Mouse (Mus musculus): ENCODE results near the gene Phtf2.
"Not testable (repeated sequence)": the region's sequence is repeated elsewhere in the genome, so short reads cannot be mapped to it uniquely, and the experiment has no call there.

Phtf2 gene

DNA sequence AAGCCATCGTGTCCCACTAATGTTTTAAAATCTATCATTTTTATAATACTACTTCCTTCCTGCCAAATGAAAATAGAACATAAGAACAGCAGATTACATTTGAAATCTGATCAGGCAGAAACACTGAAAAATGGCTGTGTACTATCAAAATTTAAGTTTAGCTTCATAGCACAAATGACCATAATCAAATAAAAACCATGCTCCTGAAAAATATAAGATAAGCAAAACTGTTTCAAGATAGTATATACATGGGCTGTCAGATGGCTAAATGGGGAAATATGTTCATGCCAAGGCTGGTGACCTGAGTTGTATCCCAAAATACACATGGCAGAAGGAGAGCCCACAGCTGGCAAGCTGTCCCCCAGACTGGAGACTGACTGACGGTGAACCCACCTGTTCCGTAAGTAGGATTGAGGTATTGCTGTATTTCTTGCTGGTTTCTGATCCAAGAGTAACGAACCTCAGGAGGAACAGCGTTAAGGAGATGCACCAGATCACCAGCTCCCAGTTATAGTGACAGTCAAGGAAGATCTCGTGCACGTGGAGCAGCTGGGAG, 116.5 kb downstream of the Phtf2 start:
- no peak for DNase-seq (ENCODE audit: low spot score)

DNA sequence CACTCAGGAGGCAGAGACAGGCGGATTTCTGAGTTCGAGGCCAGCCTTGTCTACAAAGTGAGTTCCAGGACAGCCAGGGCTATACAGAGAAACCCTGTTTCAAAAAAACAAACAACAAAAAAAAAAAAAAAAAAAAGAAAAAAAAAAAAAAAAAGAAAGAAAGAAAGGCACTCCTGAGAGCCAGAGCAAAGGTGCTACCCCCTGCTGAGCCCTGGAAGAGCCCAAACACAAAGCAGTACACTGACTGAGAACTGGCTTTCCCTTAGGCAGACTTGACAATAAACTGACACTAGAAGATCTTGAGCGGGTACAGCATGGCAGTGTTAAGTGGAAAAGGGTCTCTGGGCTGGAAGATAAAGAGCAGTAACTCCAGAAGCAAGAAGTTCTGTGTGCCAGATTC, 119.5 kb downstream of the Phtf2 start:
- DNase-seq (ENCODE audit: low spot score), result not testable (repeated sequence)

DNA sequence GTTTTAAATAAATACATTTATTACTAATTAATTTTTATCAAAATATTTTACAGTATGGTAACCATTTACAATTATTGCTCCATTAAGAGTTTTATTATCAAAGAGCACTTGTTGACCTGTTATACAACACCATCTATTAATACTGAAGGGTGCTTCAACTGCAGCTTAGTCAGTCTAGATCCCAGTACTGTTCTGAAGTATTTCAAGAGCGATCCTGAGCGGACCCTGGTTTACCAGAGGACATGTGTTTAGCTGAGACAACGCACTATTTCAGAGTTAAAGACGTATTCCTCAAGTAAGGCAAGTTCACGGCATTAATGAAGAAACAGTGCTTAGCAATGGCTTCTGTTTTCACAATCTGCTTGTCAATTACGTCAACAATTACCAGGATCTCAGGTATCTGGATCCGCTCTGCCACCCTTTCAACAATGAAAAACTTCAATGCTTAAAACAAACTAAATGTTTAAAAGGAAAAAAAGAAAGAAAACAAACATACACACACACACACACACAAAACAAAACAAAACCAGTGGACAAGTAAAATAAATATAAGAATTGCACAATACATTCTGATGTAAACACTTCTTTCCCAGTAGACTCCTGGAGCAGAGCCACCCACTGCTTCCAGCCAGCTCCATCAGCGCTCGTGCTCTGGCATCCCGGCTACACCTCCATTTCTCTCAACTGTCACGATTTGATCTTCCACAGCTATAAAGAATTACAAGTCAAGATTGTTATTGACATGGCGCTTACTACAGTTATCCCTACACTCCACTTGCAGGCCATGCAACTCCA, 121.4 kb downstream of the Phtf2 start:
- no peak for DNase-seq (ENCODE audit: low spot score)

DNA sequence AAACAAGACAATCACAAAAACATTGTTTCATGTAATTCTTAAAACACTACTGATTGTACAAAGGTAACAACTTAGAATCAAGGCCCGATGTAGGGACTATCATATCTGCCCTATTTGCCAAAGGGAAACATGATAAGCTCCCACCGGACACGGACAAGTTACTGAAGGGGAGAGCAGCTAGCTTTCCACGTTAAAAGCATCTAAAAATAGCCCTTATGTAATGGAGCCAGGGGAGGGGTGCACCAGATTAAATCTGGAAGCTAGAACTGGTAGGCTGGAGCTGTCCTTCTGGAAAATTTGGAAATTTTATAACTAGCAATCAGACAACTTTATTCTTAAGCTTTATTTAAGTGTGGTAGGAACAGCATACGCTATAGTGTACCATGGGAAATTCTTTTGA, 122.2 kb downstream of the Phtf2 start:
- no peak for DNase-seq (ENCODE audit: low spot score)

DNA sequence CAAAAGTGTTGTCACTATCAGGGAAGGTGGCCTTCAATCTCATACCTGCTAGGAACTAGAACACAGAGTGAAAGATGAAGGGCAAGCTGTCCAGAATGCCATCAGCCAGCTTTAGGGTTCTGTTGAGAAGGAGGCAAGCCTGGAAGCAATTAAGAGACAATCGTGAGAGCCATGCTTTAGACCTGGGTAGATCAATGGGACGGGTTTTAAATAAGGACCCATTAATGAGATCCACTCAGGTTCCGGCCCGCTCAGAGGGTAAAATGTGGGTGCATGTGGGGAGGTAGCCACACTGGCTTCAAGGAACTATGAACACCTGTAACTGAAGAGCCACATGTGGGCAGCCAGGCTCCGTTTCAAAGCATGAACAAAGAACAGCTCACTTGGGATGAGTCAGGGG, 128.0 kb downstream of the Phtf2 start:
- no peak for DNase-seq (ENCODE audit: low spot score)

DNA sequence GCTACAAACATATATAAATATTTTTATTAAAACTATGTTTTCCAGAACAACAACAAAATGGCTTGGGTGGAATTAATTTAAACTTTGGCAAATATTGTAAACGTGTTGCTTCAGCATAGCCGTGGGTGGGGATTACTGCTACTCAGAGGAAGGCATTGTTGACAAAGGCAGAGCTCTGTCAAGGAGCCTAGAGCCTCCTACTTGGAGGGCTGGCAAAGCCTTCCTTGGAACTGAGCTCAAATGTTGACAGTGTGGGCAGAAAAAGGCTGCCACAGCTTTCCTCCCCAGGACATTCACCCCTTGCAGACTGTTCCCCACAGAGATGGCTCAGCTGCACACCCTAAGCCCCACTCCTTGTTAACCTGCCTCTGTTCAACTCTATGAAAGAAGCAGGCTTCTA, 128.8 kb downstream of the Phtf2 start:
- DNase-seq (ENCODE audit: low spot score), result no peak

DNA sequence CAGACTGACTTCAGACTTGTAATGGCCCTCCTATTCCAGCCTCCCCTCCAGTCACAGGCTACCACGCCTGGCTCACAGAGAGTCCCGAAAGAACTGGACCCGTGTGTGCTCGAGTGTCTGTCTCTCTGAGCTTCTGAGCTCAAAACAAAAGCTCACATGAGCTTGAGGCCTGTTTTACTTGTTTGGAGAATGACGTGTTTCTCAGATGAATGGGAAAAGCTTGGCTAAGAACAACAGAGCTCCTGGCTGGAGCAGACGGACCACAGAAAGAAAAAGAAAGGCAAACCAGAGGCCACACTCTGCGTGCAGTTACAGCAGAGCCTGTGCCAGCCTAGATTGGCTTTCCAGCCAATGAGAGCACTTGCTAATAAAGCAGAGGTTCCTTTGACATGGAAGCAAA, 130.2 kb downstream of the Phtf2 start:
- no peak for DNase-seq (ENCODE audit: low spot score)

DNA sequence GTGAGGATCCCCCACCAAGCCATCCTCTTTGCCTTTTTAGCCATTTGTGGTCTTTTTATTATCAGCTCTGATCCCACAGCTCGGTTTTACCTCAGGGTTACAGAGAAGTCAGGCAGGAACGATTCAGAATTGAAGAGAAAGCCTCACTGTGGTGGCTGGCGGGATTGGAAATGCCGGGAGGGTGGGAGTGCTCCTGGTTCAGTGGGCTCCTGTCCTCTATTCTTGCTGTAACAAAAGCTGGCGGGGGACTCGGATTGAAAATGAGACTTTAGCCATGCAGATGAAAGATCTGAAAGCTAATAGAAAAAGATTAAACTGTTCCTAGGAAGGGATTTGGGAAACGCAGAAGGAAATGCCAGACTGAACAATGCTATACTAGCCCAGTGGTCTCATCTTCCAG, 130.9 kb downstream of the Phtf2 start:
- no peak for DNase-seq (ENCODE audit: low spot score)

DNA sequence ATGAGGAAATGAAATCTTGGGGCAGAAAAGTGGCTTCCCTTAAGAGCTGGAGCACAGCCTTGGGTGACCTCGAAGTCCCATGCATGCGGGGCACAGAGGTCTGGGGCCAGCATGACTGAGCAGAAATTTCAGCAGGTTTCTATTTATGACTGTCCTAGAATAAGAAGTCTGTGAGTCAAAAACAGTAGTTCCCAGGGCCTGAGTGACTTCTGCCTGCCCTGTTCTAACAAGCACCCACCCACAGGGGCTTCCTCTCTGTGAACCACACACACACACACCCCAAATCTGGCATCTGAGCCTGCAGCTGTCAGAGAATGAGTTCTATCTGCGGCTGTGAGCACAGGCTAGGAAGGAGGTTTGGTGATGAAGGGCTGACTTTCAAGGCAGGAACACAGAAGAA, 132.4 kb downstream of the Phtf2 start:
- no peak for DNase-seq (ENCODE audit: low spot score)

DNA sequence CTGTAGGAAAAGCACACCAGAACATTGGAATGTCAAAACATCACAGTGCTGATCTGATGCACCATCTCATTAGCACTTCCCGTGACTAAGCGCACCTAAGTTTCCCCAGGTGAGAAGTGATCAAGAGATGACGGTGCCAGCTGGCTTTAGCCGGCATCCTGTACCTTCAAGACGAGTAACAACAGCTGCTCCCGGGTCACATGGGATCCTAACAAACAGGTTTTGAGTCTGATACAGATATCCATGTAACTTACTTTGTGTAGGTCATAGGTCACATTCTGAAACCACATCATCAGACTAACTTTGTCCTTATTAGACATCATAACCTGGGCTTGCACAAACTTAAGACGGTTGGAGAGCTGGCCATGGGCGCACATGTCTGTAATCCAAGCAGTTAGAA, 133.1 kb downstream of the Phtf2 start:
- no peak for DNase-seq (ENCODE audit: low spot score)

DNA sequence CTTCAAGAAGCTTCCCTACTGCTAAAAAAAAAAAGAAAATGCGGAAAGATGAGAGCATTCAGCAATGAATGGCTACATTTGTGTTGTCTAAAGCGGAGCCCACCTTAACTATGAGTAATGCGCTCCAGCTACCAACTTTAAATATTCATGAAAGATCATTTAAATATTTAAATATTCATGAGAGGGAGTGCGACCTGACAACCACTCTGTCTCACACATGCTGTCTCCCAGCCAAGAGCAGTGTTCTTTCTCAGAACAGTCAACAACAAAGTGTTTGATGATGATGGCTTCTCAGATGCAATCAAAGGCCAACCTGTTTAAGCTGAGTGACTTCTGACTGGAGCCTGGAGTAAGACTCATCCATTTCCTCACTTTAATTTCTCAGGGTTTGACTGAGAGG, 133.8 kb downstream of the Phtf2 start:
- DNase-seq (ENCODE audit: low spot score), result no peak

DNA sequence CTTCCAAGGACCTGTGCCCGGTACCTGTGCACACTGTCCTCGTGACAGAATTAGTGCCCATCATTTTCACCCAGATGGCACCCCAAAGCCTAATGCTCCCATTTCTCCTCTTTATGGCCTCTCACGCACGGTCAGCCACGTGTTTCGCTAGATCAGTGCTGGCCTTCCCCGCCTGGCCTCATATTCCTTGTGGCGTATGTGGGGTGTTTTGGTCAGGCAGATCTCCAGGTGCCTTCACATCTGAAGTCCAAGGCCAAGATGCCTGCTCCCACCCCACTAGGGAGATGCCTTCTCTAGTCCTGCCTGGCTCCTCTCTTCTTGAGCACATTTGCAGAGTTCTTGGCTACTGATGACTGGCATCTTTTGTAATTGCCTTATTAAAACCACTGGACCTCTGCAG, 140.0 kb downstream of the Phtf2 start:
- no peak for DNase-seq (ENCODE audit: low spot score)

DNA sequence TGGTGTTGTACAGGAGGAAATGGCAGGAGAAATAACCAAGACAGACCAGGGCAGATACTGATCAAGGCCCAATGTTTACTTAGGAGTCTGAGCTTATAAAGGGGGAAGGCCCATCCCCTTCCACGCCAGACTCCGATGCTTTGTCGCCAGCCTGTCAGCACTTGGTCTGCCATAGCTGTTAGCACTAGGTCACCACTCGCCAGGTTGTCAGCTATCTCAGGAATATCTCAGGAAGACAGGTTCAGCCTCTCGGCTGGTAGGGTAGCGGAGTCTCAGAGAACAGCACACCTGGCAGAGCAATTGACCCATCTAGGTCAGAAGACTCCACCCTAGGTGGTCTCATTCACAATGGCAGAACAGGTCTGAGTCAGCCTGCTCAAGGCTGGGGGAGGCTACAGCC, 140.7 kb downstream of the Phtf2 start:
- DNase-seq (ENCODE audit: low spot score), result no peak

DNA sequence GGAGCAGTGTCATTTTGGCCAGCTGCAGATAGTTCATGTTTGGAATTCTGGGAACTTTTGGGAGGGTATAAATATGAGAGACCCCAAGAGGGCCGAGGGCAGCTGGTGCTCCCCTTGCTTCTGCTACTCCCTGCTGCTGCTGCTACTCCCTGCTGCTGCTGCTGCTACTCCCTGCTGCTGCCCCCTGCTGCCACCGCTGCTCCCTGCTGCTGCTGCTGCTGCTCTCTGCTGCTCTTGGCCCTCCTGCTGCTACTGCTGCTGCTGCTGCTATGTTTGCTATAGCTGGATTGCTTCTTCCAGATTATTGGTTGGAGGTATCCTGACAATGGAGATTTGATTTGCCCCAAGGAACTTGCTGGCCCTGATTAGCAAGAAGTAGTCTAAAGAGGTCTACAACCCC, 143.1 kb downstream of the Phtf2 start:
- no peak for DNase-seq (ENCODE audit: low spot score)

DNA sequence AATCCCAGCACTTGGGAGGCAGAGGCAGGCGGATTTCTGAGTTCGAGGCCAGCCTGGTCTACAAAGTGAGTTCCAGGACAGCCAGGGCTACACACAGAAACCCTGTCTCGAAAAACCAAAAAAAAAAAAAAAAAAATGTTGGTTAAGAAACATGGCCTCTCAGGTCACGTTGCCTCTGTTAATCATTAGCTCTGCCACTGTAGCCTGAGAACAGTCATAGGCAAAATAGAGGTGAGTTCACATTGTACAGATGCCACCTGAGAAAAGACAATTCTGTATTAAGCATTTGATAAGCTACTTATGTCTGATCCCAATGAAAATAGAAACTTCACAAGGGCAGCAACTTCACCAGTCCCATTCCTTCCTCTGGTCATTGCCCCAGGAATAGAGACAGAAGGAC, 158.7 kb downstream of the Phtf2 start:
- not testable (repeated sequence) for DNase-seq (ENCODE audit: low spot score)

DNA sequence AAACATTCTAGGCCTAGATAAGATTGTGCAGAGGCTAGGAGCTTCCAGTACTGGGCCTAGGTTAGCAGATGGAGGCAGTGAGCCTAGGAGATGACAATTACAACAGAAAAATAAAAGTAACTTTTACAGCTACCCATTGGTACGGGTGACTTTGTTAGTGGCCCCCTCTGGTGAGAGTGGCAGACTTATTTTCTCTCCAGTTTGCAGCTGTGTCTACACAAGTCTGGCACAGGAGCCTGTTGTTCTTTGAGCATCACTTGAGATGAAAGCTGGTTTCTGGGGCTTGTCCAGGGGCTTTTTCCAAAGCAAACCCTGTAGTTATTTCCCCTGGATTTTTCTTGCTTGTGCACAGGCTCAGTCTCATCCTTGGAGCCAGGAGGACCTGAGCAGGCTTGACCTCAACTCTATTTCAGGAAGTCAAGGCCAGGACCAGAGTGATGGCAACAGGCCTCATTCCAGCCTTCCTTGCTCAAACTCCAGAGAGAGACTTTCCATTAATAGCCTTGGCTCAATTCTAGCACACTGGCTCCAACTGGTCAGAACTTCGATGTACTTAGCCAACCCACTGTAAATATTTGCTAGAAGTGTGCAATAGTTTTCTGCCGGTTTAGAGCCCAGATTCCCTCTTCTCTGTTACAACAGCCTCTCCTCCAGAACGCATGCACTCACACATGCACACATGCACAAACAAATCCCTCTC, 161.6 kb downstream of the Phtf2 start:
- DNase-seq (ENCODE audit: low spot score), result no peak

DNA sequence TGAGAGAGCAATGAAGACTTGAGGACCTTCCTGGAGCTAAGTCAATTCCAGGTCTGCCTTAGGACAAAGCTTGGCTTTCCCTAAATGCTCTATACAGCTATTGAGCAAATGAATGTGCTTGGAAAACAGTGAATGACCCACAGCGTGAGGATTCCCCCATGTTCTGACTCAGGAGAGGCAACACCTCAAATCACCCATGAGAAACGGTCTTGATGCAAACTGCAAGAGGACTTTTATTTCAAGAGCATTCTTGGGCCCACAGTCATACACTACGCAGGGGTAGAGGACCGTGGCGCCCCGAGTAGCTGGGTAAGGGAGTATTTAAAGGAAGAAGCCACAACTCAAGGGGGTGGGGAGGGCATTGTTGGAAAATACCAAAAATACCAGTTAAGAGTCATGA, 165.9 kb downstream of the Phtf2 start:
- DNase-seq (ENCODE audit: low spot score), result not testable (repeated sequence)

DNA sequence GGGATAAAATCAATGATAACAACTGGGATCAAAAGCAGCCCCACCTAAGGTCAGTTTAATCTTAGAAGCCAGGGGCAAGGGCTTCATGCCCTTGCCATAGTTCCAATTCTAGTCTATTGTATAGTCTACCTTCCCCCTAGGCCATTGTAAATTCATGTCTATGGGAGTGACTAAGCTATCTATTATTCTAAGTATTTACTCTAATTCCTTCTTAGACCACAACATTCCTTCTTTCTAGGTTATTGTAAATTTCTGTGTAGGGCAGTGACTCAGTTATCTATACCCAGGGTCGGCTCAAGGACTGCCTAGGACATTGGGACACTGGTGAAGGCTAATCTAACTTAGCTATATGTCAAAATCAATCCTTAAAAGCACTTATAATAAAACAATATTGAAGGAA, 167.3 kb downstream of the Phtf2 start:
- not testable (repeated sequence) for DNase-seq (ENCODE audit: low spot score)

DNA sequence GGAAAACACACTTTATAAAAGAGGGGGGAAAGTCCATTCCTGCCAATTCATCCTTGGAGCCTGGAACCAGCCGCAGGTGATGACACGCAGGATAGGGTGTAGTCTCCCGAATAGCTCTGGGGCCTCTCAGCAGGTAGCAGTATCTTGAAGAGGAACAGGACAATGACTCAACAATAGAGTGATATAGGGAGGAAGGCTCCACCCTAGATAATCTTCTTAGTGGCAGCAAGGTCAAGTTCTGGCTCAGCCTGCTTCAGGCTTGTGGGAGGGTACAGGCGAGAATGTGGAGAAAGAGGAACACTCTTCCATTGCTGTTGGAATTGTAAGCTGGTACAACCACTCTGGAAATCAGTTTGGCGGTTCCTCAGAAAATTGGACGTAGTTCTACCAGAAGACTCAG, 171.1 kb downstream of the Phtf2 start:
- DNase-seq (ENCODE audit: low spot score), result not testable (repeated sequence)
